Mouse (Mus musculus): ENCODE results near the gene Flvcr2.
A peak's percentile ranks its signal among the peaks of the same experiment; 100 is the strongest.
"Not testable (repeated sequence)": the region's sequence is repeated elsewhere in the genome, so short reads cannot be mapped to it uniquely, and the experiment has no call there.

Flvcr2 gene

GRCm38 (mm10) chr12:85745827-85746695 is at the start of gene Flvcr2:
Gene Flvcr2 (plus strand): TSS chr12:85746539.
- peak; percentile 68 for DNase-seq

- DNase-seq: not testable (repeated sequence)
Observed at GRCm38 (mm10) chr12:85698179-85698578, 48.2 kb upstream of the Flvcr2 start.

- DNase-seq: no peak
Observed at GRCm38 (mm10) chr12:85700191-85700841, 46.0 kb upstream of the Flvcr2 start.

GRCm38 (mm10) chr12:85700842-85701223 is 45.5 kb upstream of the Flvcr2 start:
- no peak for DNase-seq

GRCm38 (mm10) chr12:85702166-85703055 is 43.9 kb upstream of the Flvcr2 start:
- no peak for DNase-seq

- DNase-seq: no peak
Observed at GRCm38 (mm10) chr12:85703507-85703906, 42.8 kb upstream of the Flvcr2 start.

- no peak for DNase-seq
Observed at GRCm38 (mm10) chr12:85704566-85704965, 41.8 kb upstream of the Flvcr2 start.

- peak; percentile 49 for DNase-seq
Observed at GRCm38 (mm10) chr12:85705002-85705830, 41.1 kb upstream of the Flvcr2 start.

GRCm38 (mm10) chr12:85705831-85706530 is 40.4 kb upstream of the Flvcr2 start:
- DNase-seq: no peak

- no peak for DNase-seq
Observed at GRCm38 (mm10) chr12:85706906-85707305, 39.4 kb upstream of the Flvcr2 start.

- DNase-seq: no peak
Observed at GRCm38 (mm10) chr12:85707391-85707790, 38.9 kb upstream of the Flvcr2 start.

- no peak for DNase-seq
Observed at GRCm38 (mm10) chr12:85708556-85708955, 37.8 kb upstream of the Flvcr2 start.

- no peak for DNase-seq
Observed at GRCm38 (mm10) chr12:85710695-85711094, 35.6 kb upstream of the Flvcr2 start.

GRCm38 (mm10) chr12:85712587-85712986 is 33.8 kb upstream of the Flvcr2 start:
- DNase-seq: no peak

- no peak for DNase-seq
Observed at GRCm38 (mm10) chr12:85714126-85714525, 32.2 kb upstream of the Flvcr2 start.

- no peak for DNase-seq
Observed at GRCm38 (mm10) chr12:85725306-85725705, 21.0 kb upstream of the Flvcr2 start.

GRCm38 (mm10) chr12:85726729-85727397 is 19.5 kb upstream of the Flvcr2 start:
- no peak for DNase-seq

- no peak for DNase-seq
Observed at GRCm38 (mm10) chr12:85728181-85728580, 18.2 kb upstream of the Flvcr2 start.

- DNase-seq: peak; percentile 62
Observed at GRCm38 (mm10) chr12:85729022-85729944, 17.1 kb upstream of the Flvcr2 start.

- DNase-seq: no peak
Observed at GRCm38 (mm10) chr12:85729945-85730290, 16.4 kb upstream of the Flvcr2 start.

All from right cerebral cortex, postnatal 4 days (tissue).